Mouse (Mus musculus) myocyte (in vitro differentiated cells): ENCODE data around the gene B9d1. TPM values are rescaled to one million over a fixed set of nuclear protein-coding genes. Genes with fewer than 3 reads are reported as not detected.

Experiments
- polyA plus RNA-seq: library from polyadenylated mRNA; unstranded; fragments of >200 nt; fragmentation: generic; extraction: Trizol; gene quantifications from one replicate; pipeline ENCODE4 v1.2.1, GENCODE M21; 2012; ENCODE audit warnings: missing spikeins

The B9d1 gene
- polyA plus RNA-seq, 1 experiment: 38.6 TPM

Other genes with a start within 250 kb of the B9d1 start
- 28.6 TPM for gene Aldh3a2, start 237.7 kb upstream of the B9d1 start, polyA plus RNA-seq
- 0.01 TPM for gene Slc47a2, start 162.3 kb upstream of the B9d1 start, polyA plus RNA-seq
- 0.05 TPM for gene Slc47a1, start 126.8 kb upstream of the B9d1 start, polyA plus RNA-seq
- gene Rnf112, start 51.0 kb upstream of the B9d1 start, polyA plus RNA-seq: not detected
- gene Mfap4, start 19.7 kb upstream of the B9d1 start, polyA plus RNA-seq: 1.1 TPM
- gene Mapk7, start 10.7 kb upstream of the B9d1 start, polyA plus RNA-seq: 16.5 TPM
- 14.1 TPM for gene Epn2, start 74.5 kb downstream of the B9d1 start, polyA plus RNA-seq
- 0.06 TPM for gene Grap, start 148.1 kb downstream of the B9d1 start, polyA plus RNA-seq
- gene Fam83g, start 178.9 kb downstream of the B9d1 start, polyA plus RNA-seq: not detected
- gene Slc5a10, start 215.7 kb downstream of the B9d1 start, polyA plus RNA-seq: 0.05 TPM